Mouse (Mus musculus): ENCODE results near the gene Nhs. TPM values are rescaled to one million over a fixed set of nuclear protein-coding genes. Genes with fewer than 3 reads are reported as not detected.

Gene Nhs
- polyA plus RNA-seq (2014; fragmentation: Nextera tagmentation; extraction: Ambion mirVana), result 2.0 and 2.5 TPM in 2 replicates

DNA sequence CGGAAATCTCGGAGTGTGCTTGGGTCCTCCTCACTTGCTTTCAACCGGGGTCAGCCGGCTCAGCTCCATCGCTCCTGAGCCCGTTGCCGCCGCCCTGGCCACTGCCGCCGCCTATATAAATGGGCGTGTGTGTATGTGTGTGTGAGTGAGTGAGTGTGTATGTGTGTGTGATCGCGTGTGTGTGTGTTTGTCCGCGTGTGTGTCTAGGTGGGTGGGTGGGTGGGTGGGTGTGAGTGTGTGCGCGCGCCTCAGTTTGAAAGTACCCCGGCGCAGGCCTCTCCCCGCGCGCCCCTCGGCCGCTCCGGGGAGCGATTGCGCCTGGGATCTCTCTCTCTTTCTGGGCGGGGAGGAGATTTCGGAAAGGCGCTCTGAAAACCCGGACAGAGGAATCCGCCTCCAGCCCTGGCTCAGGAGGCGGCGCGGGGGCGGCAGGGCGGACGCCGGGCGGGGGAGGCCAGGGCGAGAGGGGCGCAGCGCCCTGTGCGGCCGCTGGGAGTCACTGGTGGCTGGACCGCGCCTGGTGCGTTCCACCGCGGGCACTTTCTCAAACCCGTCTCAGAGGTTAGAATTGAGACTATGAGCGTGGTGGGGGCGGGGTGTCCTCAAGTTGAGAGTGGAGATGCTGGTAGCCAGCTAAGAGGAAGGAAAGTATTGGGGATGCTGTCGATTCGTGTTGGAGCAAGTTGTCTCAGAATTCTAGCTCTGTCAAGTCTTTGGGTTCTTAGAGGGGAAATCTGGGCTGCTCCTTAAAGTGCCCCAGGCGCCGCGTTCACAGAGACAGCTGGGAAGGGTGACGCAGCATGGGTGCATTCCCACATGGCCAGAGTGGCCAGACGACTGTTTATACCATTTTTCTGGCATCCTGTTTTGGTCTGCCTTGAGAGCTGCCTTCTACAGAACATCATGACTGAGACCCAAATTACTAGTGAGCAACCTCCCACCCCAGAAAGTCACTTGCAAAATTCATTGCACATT is at the start of gene Nhs:
TSS of gene Nhs (minus strand) at position 94 of the 975 bp plus-strand sequence.
- H3K27ac ChIP-seq (ENCODE audit: low read depth), result no peak within 1 kb of the TSS

DNA sequence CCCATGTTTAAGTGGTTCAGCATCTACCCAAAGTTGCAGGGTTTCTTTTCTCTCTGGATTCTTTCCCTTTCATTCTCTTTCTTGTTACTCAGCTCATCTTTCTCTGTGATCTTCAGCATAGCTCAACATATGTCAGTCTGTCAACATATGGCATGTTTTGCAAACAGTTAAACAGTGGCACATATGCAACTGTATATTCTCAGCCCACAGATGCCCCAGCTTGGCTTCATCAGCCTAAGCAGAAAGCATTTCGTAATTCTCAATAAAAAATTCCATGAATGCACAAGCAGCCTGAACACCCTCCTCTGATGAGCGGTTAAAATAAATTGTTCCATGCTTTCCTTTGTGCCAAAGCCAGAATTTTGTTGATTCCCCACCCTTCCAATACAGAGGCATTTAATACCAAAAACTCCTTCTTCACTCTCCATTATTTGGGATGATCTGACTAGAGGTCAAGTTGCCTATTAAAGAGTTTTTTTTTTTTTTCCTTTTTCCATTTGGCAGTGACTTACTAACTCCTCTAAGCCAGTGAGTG is 46.9 kb upstream of the Nhs start:
- no peaks in the 10 kb centered on the region for H3K36me3 ChIP-seq (ENCODE audit: control insufficient read depth, insufficient read depth, low read length)
- H3K4me1 ChIP-seq (replicated peaks; ENCODE audit: control insufficient read depth, insufficient read depth, low read length), result no peaks in the 10 kb centered on the region
- no peaks in the 10 kb centered on the region for H3K9me3 ChIP-seq (ENCODE audit: control insufficient read depth, low read length)
- H3K4me3 ChIP-seq (ENCODE audit: low read depth, low read length), result no peak overlapping the region
- no peak overlapping the region for H3K4me2 ChIP-seq (ENCODE audit: low read length)
- no peak overlapping the region for H3K27ac ChIP-seq (ENCODE audit: low read depth)
- no peak for DNase-seq (ENCODE audit: low spot score)
- no peak for ATAC-seq (replicated peaks; ENCODE audit: low FRiP score, low TSS enrichment, low read depth)
- 76% methylated on average over 2 of the region's 2 CpGs for WGBS
- H3K9ac ChIP-seq (ENCODE audit: low read length), result no peak overlapping the region
- H3K27me3 ChIP-seq (replicated peaks; ENCODE audit: control insufficient read depth, insufficient read depth, low read length), result no peaks in the 10 kb centered on the region

More for the DNA sequence above, at the start of gene Nhs:
- H3K4me1 ChIP-seq (replicated peaks; ENCODE audit: control insufficient read depth, insufficient read depth, low read length), result no peaks in the 10 kb centered on the region
- peak within 1 kb of the TSS; percentile 55 for H3K4me3 ChIP-seq (ENCODE audit: low read depth, low read length)
- H3K4me2 ChIP-seq (ENCODE audit: low read length), result peak within 1 kb of the TSS; percentile 53
- WGBS, result 15% methylated on average over 51 of the region's 61 CpGs
- no peaks in the 10 kb centered on the region for H3K9me3 ChIP-seq (ENCODE audit: control insufficient read depth, low read length)
- H3K9ac ChIP-seq (ENCODE audit: low read length), result peak within 1 kb of the TSS; percentile 48
- ATAC-seq (replicated peaks; ENCODE audit: low FRiP score, low TSS enrichment, low read depth), result peak; percentile 90
- H3K27me3 ChIP-seq (replicated peaks; ENCODE audit: control insufficient read depth, insufficient read depth, low read length), result peaks cover 2% of the 10 kb centered on the region
- no peaks in the 10 kb centered on the region for H3K36me3 ChIP-seq (ENCODE audit: control insufficient read depth, insufficient read depth, low read length)
- DNase-seq (ENCODE audit: low spot score), result peak; percentile 73

DNA sequence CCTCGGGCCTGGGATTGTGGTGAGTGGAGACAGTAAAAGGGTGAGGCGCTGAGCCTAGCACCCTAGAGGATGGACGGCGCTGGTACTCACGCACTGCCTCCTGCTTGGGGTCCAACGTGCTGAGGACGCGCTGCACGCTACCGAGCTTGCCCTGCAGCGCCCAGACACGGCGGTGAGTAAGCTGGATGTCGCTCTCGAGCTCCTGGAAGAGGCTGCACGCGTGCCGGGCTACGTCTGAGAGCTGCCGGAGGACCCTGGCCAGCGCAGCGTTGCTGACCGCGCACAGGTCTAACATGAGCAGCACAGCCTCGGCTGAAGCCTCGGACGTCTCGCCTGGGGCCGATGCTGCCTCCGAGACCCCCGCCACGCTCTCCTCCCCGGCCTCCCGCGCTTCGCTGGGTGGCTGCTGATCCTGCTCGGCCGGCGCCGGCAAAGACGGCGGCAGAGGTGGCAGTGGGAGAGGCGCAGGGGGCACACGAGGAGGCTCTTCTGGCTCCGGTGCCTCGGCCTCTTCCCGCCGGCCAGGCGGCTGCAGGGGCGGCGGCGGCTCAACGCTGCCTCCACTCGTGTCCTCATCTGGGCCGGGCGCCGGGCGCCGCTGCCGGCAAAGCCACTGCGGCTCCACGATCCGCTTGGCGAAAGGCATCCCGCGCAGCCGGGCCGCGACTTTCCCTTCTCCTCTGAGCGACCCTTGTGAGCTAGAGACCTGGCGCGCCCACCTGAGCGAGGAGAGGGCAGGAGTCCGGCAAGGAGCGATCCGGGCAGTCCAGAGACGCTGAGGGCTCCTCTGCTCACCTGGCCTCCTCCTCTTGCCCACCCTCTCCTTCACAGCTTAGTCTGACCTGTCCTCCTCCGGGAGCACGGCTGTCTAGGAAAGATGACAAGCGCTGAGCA is 540 bp downstream of the Nhs start:
- peak overlapping the region; percentile 48 for H3K9ac ChIP-seq (ENCODE audit: low read length)
- WGBS, result 22% methylated on average over 58 of the region's 80 CpGs
- no peaks in the 10 kb centered on the region for H3K36me3 ChIP-seq (ENCODE audit: control insufficient read depth, insufficient read depth, low read length)
- no peaks in the 10 kb centered on the region for H3K9me3 ChIP-seq (ENCODE audit: control insufficient read depth, low read length)
- peak; percentile 67 for DNase-seq (ENCODE audit: low spot score)
- ATAC-seq (replicated peaks; ENCODE audit: low FRiP score, low TSS enrichment, low read depth), result peak; percentile 59
- no peak overlapping the region for H3K27ac ChIP-seq (ENCODE audit: low read depth)
- H3K4me3 ChIP-seq (ENCODE audit: low read depth, low read length), result peak overlapping the region; percentile 55
- no peaks in the 10 kb centered on the region for H3K4me1 ChIP-seq (replicated peaks; ENCODE audit: control insufficient read depth, insufficient read depth, low read length)
- H3K4me2 ChIP-seq (ENCODE audit: low read length), result peak overlapping the region; percentile 53
- H3K27me3 ChIP-seq (replicated peaks; ENCODE audit: control insufficient read depth, insufficient read depth, low read length), result peaks cover 2% of the 10 kb centered on the region

DNA sequence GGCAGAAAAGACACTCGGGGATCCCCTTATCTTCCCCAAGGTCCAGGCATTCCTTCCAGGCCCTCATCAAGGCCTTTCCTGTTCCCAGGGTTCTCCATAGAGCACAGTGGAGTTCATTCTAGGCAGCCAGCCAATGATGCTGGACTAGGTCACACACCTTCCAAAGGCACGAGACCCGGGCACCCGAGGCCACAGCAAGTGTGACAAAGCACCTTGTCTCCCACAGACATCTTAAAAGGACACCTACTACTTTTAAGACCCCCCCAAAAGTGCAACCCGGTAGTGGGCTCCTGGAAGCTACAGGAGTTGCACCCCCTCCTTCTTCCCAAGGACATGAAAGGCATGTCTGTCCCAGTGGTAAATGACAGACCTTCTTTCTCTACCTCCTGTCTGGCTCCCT is 1.4 kb downstream of the Nhs start:
- Histone ChIP-seq H3K9me3 (ENCODE audit: control insufficient read depth, low read length) (no peaks in the 10 kb centered on the region), H3K9ac (ENCODE audit: low read length) (no peak overlapping the region), H3K27ac (ENCODE audit: low read depth) (no peak overlapping the region), H3K36me3 (ENCODE audit: control insufficient read depth, insufficient read depth, low read length) (no peaks in the 10 kb centered on the region), H3K4me2 (ENCODE audit: low read length) (peak overlapping the region; percentile 53), H3K4me3 (ENCODE audit: low read depth, low read length) (peak overlapping the region; percentile 55), H3K27me3 (replicated peaks; ENCODE audit: control insufficient read depth, insufficient read depth, low read length) (peaks cover 2% of the 10 kb centered on the region), H3K4me1 (replicated peaks; ENCODE audit: control insufficient read depth, insufficient read depth, low read length) (no peaks in the 10 kb centered on the region)
- WGBS, result 48% methylated on average over 5 of the region's 5 CpGs
- ATAC-seq (replicated peaks; ENCODE audit: low FRiP score, low TSS enrichment, low read depth), result no peak
- DNase-seq (ENCODE audit: low spot score), result peak; percentile 52

DNA sequence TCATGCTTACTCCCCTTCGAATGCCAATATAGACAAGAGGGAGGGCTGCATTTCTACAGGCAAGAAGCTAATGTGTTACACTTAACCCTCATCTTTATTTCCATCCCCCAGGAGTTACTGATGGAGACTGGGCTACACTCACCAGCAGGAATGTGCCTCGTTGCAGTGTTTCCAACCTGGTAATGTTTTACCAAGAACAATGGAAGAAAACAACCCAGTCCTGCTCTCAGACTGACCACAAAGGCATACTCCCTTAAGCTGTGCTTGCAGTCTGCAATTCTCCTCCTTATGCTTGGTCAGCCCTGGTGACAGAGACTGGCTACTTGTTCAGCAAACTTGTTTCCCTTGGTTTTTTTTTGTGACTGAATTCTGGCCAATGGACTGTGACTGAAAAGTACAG is 21.7 kb downstream of the Nhs start:
- H3K4me3 ChIP-seq (ENCODE audit: low read depth, low read length), result no peak overlapping the region
- H3K27ac ChIP-seq (ENCODE audit: low read depth), result no peak overlapping the region
- H3K9ac ChIP-seq (ENCODE audit: low read length), result no peak overlapping the region
- peaks cover 16% of the 10 kb centered on the region for H3K27me3 ChIP-seq (replicated peaks; ENCODE audit: control insufficient read depth, insufficient read depth, low read length)
- H3K9me3 ChIP-seq (ENCODE audit: control insufficient read depth, low read length), result no peaks in the 10 kb centered on the region
- WGBS, result 53% methylated on average over 2 of the region's 2 CpGs
- DNase-seq (ENCODE audit: low spot score), result no peak
- ATAC-seq (replicated peaks; ENCODE audit: low FRiP score, low TSS enrichment, low read depth), result no peak
- H3K36me3 ChIP-seq (ENCODE audit: control insufficient read depth, insufficient read depth, low read length), result no peaks in the 10 kb centered on the region
- H3K4me2 ChIP-seq (ENCODE audit: low read length), result no peak overlapping the region
- no peaks in the 10 kb centered on the region for H3K4me1 ChIP-seq (replicated peaks; ENCODE audit: control insufficient read depth, insufficient read depth, low read length)

DNA sequence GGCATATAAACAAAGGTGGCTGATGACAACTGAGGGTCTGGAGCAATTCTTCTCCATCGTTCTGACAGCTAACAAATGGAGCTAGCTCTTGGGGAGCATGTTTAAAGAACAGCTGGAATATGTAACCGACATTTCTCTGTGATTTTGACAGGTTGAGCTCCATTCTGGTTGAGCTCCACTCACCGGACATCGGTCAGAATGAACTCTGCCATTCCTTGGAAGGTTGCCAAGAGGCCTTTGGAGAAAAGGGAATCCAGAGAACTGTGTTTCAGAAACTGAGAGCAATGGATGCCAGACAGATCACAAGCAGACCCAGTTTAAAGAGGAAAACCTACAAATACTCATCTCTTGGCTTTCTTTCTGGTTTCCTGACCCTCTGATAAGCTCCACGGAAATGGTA is 46.3 kb downstream of the Nhs start:
- no peak for DNase-seq (ENCODE audit: low spot score)
- 0 out of 2 replicates have a peak, but pooled peaks cover 8% of the 10 kb centered on the region for H3K27me3 ChIP-seq (replicated peaks; ENCODE audit: control insufficient read depth, insufficient read depth, low read length)
- H3K4me3 ChIP-seq (ENCODE audit: low read depth, low read length), result no peak overlapping the region
- H3K9me3 ChIP-seq (ENCODE audit: control insufficient read depth, low read length), result no peaks in the 10 kb centered on the region
- no peak overlapping the region for H3K27ac ChIP-seq (ENCODE audit: low read depth)
- no peak overlapping the region for H3K4me2 ChIP-seq (ENCODE audit: low read length)
- H3K4me1 ChIP-seq (replicated peaks; ENCODE audit: control insufficient read depth, insufficient read depth, low read length), result no peaks in the 10 kb centered on the region
- WGBS, result 44% methylated on average over 5 of the region's 5 CpGs
- no peak for ATAC-seq (replicated peaks; ENCODE audit: low FRiP score, low TSS enrichment, low read depth)
- no peak overlapping the region for H3K9ac ChIP-seq (ENCODE audit: low read length)
- no peaks in the 10 kb centered on the region for H3K36me3 ChIP-seq (ENCODE audit: control insufficient read depth, insufficient read depth, low read length)

DNA sequence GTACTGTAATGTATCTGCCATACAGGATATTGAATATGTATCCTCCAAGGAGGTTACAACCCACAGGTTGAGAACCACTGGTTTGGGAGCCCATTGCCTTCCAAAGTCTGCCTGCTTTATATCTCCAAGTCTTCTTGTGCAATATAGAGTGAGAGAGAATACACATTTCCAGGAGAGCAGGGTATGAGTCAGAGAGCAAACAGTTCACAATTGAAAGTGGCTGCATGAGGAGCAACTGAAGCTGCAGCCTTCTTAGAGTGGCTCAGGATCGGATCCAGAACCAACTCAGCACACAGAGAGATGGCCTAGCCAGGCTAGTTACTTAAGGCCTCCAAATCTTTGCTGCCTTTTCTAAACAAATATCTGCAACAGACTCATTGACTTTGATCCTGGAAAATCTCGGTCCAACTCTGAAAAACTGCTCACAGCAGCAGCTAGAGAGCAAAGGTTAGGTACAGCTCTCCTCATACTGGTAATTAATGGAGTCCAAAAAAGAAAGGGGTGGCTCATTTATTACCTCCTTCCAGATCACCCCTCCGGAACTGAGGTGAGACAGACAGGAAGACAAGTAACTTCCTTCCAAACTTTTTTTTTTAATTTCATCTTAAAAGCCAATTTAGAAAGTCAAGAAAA is 56.6 kb downstream of the Nhs start:
- no peaks in the 10 kb centered on the region for H3K4me1 ChIP-seq (replicated peaks; ENCODE audit: control insufficient read depth, insufficient read depth, low read length)
- ATAC-seq (replicated peaks; ENCODE audit: low FRiP score, low TSS enrichment, low read depth), result no peak
- 31% methylated on average over 3 of the region's 3 CpGs for WGBS
- H3K27me3 ChIP-seq (replicated peaks; ENCODE audit: control insufficient read depth, insufficient read depth, low read length), result peaks cover 3% of the 10 kb centered on the region; the same call in 1 of the 2 replicates
- H3K9me3 ChIP-seq (ENCODE audit: control insufficient read depth, low read length), result no peaks in the 10 kb centered on the region
- no peak overlapping the region for H3K4me3 ChIP-seq (ENCODE audit: low read depth, low read length)
- no peak overlapping the region for H3K27ac ChIP-seq (ENCODE audit: low read depth)
- H3K36me3 ChIP-seq (ENCODE audit: control insufficient read depth, insufficient read depth, low read length), result no peaks in the 10 kb centered on the region
- DNase-seq (ENCODE audit: low spot score), result no peak
- H3K4me2 ChIP-seq (ENCODE audit: low read length), result no peak overlapping the region
- no peak overlapping the region for H3K9ac ChIP-seq (ENCODE audit: low read length)

DNA sequence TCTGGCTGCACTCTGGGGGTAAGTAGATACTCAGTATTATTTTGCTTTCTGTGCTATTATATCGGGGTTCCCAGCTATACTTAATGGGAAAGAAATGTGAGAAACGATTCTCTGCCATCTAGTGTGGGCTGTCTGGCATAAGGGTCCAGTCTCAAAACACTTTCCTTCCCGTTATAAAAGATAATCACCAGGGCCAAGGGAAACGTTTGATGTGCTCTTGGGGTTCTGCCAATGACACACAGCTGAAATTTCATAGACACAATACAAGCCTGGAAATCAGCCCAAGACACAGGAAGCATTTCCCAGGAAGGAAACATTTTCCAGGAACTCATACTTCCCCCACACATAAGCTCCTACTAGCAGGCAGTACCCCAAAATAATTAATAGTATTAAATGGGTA is 61.2 kb downstream of the Nhs start:
- ATAC-seq (replicated peaks; ENCODE audit: low FRiP score, low TSS enrichment, low read depth) (no peak), DNase-seq (ENCODE audit: low spot score) (no peak)
- no peaks in the 10 kb centered on the region for H3K4me1 ChIP-seq (replicated peaks; ENCODE audit: control insufficient read depth, insufficient read depth, low read length)
- H3K9ac ChIP-seq (ENCODE audit: low read length), result no peak overlapping the region
- no peaks in the 10 kb centered on the region for H3K36me3 ChIP-seq (ENCODE audit: control insufficient read depth, insufficient read depth, low read length)
- no peak overlapping the region for H3K4me2 ChIP-seq (ENCODE audit: low read length)
- H3K9me3 ChIP-seq (ENCODE audit: control insufficient read depth, low read length), result no peaks in the 10 kb centered on the region
- no peak overlapping the region for H3K4me3 ChIP-seq (ENCODE audit: low read depth, low read length)
- peaks cover 10% of the 10 kb centered on the region; the same call in 1 of the 2 replicates for H3K27me3 ChIP-seq (replicated peaks; ENCODE audit: control insufficient read depth, insufficient read depth, low read length)
- no peak overlapping the region for H3K27ac ChIP-seq (ENCODE audit: low read depth)
- 54% methylated on average over 4 of the region's 4 CpGs for WGBS
